Mouse (Mus musculus) kidney, embryonic 16.5 days (tissue): ENCODE results near the gene Pard3. TPM values are rescaled to one million over a fixed set of nuclear protein-coding genes. Genes with fewer than 3 reads are reported as not detected.
A peak's percentile ranks its signal among the peaks of the same experiment; 100 is the strongest.

ENCODE experiments used
- ATAC-seq: fragments of 200-750 bp; cut with Nextera tagmentation; 2 replicates; pipeline ENCODE4 v1.8.0; 2017; ENCODE audit warnings: moderate TSS enrichment; ENCODE audit not compliant: low FRiP score, low TSS enrichment
- H3K27ac ChIP-seq: fragments of 300-500 bp; sonication (generic); 2 replicates; pipeline ENCODE4 v1.5.1; 2014; ENCODE audit warnings: low read length
- H3K27me3 ChIP-seq: fragments of 300-500 bp; sonication (generic); 2 replicates; pipeline ENCODE4 v1.6.1; 2014; ENCODE audit warnings: low read length, control low read depth, mixed read lengths; ENCODE audit not compliant: insufficient read depth
- H3K36me3 ChIP-seq: fragments of 300-500 bp; sonication (generic); 2 replicates; pipeline ENCODE4 v1.6.1; 2014; ENCODE audit warnings: low read length, control low read depth, mixed read lengths; ENCODE audit not compliant: insufficient read depth
- H3K4me1 ChIP-seq: fragments of 300-500 bp; sonication (generic); 2 replicates; pipeline ENCODE4 v1.6.1; 2014; ENCODE audit warnings: low read length, control low read depth, mixed read lengths; ENCODE audit not compliant: insufficient read depth
- H3K4me2 ChIP-seq: fragments of 300-500 bp; sonication (generic); replicated peaks from 2 replicates; pipeline ENCODE4 v1.6.1; 2014; ENCODE audit warnings: low read depth, low read length
- H3K4me3 ChIP-seq: fragments of 300-500 bp; sonication (generic); 2 replicates; pipeline ENCODE4 v1.5.1; 2014; ENCODE audit warnings: mild to moderate bottlenecking, low read length
- H3K9ac ChIP-seq: fragments of 300-500 bp; sonication (generic); replicated peaks from 2 replicates; pipeline ENCODE4 v1.6.1; 2014; ENCODE audit warnings: low read length
- H3K9me3 ChIP-seq: fragments of 300-500 bp; sonication (generic); 2 replicates; pipeline ENCODE4 v1.6.1; 2016; ENCODE audit warnings: low read length, control low read depth
- WGBS: fragments of 180-500 bp; shearing (Covaris S2); extraction: QIAGEN DNeasy Blood & Tissue Kit; methylation state at CpG from one replicate; pipeline ENCODE4 v1.1.7; 2014; 5-methylcytosine and 5-hydroxymethylcytosine counted together
- polyA plus RNA-seq: library from polyadenylated mRNA; unstranded; fragments of >200 nt; fragmentation: Nextera tagmentation; extraction: Ambion mirVana; gene quantifications from 2 replicates; pipeline ENCODE4 v1.2.1, GENCODE M21; 2015

Pard3 gene
- polyA plus RNA-seq, 1 experiment from 2014 or later = 25.5 TPM

- no peaks in the 10 kb centered on the region for H3K9me3 ChIP-seq
- no peak overlapping the region for H3K4me3 ChIP-seq
- 66% methylated on average over 13 of the region's 13 CpGs for WGBS
- ATAC-seq = no peak
- H3K27ac ChIP-seq = no peak overlapping the region
- H3K9ac ChIP-seq = no peak overlapping the region
- H3K4me1 ChIP-seq = peaks cover 18% of the 10 kb centered on the region
- no peaks in the 10 kb centered on the region for H3K36me3 ChIP-seq
- H3K27me3 ChIP-seq = no peaks in the 10 kb centered on the region
- H3K4me2 ChIP-seq = no peak overlapping the region; the same call in 1 of the 2 replicates
These were observed 436.0 kb downstream of the Pard3 start for GRCm38 (mm10) chr8:127499720-127500114.

GRCm38 (mm10) chr8:127500206-127500605, 436.5 kb downstream of the Pard3 start:
- no peak overlapping the region for H3K27ac ChIP-seq
- WGBS = 25% methylated on average over 7 of the region's 7 CpGs

DNA sequence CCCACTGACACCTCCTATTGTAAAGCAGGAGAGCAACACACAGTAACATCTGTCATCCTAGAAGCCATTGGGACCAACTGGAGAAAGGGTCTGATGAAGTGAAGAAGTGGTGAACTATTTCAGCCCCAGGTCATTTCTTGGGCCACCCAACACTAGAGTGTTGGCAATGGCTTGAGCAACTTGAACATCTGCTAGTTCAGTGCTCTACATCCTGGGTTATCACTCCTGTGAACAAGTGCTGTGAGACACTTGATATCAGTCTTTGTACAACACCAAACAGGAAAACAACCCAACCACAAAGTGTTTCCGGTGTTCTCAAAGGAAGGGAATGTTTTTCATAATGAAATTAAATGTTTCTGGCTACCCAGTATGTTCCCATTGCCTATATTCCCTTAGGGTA, 438.1 kb downstream of the Pard3 start:
- no peaks in the 10 kb centered on the region for H3K27me3 ChIP-seq
- no peaks in the 10 kb centered on the region for H3K9me3 ChIP-seq
- no peak overlapping the region for H3K9ac ChIP-seq
- no peak overlapping the region for H3K4me3 ChIP-seq
- no peaks in the 10 kb centered on the region for H3K36me3 ChIP-seq
- WGBS = 90% methylated on average over 1 of the region's 1 CpGs
- peaks cover 13% of the 10 kb centered on the region for H3K4me1 ChIP-seq
- no peak overlapping the region for H3K4me2 ChIP-seq
- ATAC-seq = no peak
- H3K27ac ChIP-seq = no peak overlapping the region

More at GRCm38 (mm10) chr8:127500206-127500605, 436.5 kb downstream of the Pard3 start:
- Histone ChIP-seq H3K4me3 (no peak overlapping the region), H3K9me3 (no peaks in the 10 kb centered on the region), H3K4me2 (no peak overlapping the region; the same call in 1 of the 2 replicates), H3K9ac (no peak overlapping the region), H3K4me1 (peaks cover 15% of the 10 kb centered on the region), H3K36me3 (no peaks in the 10 kb centered on the region), H3K27me3 (no peaks in the 10 kb centered on the region)
- no peak for ATAC-seq

DNA sequence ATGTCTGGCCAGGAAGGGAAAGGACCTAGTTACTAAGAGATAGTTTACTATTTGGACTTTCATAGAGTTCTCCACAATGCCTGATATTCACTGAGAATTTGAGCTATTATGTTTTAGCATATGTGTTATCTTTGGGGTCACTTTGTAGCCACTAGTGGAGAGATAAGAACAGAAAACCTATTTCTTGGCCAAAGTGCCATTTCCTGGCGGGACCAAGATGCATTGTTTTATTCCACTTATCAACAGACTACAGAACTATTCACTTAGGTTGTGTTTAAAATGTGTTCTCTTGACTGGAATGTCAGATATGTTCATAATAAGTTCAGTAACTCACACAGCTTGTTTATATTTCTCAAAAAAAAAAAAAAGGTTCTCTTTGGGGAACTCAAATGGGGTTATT, 441.6 kb downstream of the Pard3 start:
- Histone ChIP-seq H3K9me3 (no peaks in the 10 kb centered on the region), H3K36me3 (no peaks in the 10 kb centered on the region), H3K4me3 (no peak overlapping the region), H3K27ac (no peak overlapping the region), H3K27me3 (no peaks in the 10 kb centered on the region), H3K9ac (no peak overlapping the region), H3K4me1 (peaks cover 3% of the 10 kb centered on the region; the same call in 1 of the 2 replicates), H3K4me2 (no peak overlapping the region)
- WGBS = 86% methylated on average over 1 of the region's 1 CpGs
- no peak for ATAC-seq

- Histone ChIP-seq H3K9ac (no peak overlapping the region), H3K36me3 (no peaks in the 10 kb centered on the region), H3K9me3 (no peaks in the 10 kb centered on the region), H3K4me2 (no peak overlapping the region), H3K4me1 (peaks cover 3% of the 10 kb centered on the region; the same call in 1 of the 2 replicates), H3K27me3 (no peaks in the 10 kb centered on the region), H3K27ac (no peak overlapping the region), H3K4me3 (no peak overlapping the region)
- 93% methylated on average over 1 of the region's 1 CpGs for WGBS
- ATAC-seq = no peak
These were observed 442.6 kb downstream of the Pard3 start for GRCm38 (mm10) chr8:127506336-127506735.

DNA sequence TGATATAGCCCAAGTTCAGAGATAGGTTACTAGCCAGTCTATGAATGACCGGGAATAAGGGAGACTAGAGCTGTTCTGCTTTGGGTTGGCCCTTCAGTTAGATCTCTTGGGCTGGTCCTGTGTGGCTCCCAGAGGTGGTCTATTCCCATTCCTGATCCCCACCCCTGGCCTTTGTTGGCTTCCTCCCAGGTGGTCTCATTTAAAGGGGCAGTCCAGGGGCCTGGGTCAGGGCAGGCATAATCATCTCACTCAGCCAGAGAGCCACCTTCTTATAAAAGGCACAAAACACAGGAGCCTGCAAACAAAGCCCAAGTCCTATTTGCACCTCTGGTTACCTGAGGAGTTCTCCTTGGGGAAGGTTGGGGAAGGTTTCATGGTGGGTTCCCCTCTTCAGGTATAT, 447.6 kb downstream of the Pard3 start:
- Histone ChIP-seq H3K27me3 (no peaks in the 10 kb centered on the region), H3K36me3 (no peaks in the 10 kb centered on the region), H3K4me1 (peaks cover 13% of the 10 kb centered on the region), H3K9me3 (no peaks in the 10 kb centered on the region), H3K27ac (no peak overlapping the region), H3K4me2 (no peak overlapping the region), H3K9ac (no peak overlapping the region), H3K4me3 (no peak overlapping the region)
- 90% methylated on average over 1 of the region's 1 CpGs for WGBS
- no peak for ATAC-seq

DNA sequence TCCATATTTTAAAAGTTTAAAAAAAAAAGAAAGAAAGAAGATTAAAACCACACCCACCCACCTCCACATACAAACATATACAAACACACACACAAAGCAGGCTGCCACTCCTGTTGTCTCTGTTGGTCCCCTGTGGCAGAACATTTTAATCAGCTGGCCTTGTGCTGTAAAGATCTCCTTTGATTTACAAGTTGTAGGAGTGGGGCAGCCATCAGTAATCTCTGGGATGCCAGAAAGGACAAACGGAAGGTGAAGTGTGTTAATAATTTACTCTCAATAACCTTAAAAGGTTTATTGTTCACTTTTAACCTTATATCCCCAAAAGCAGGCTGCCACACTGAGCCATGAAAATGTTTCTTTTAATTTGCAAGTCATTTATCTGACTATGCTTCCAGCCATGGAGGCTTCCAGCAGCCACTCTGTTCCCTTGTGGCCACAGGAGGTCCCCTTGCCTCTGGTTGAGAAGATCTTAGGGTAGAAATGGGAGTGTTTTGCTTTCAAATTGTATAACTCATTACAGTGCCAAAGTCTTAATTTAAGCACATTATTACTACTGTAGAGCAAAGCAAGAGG, 448.4 kb downstream of the Pard3 start:
- Histone ChIP-seq H3K36me3 (no peaks in the 10 kb centered on the region), H3K4me2 (no peak overlapping the region), H3K27ac (peak overlapping the region; percentile 54; the same call in 1 of the 2 replicates), H3K27me3 (no peaks in the 10 kb centered on the region), H3K9me3 (no peaks in the 10 kb centered on the region), H3K4me1 (peaks cover 13% of the 10 kb centered on the region), H3K9ac (no peak overlapping the region), H3K4me3 (no peak overlapping the region)
- ATAC-seq = no peak
- WGBS = 24% methylated on average over 1 of the region's 1 CpGs

- H3K27me3 ChIP-seq = no peaks in the 10 kb centered on the region
- peak overlapping the region; percentile 54; the same call in 1 of the 2 replicates for H3K27ac ChIP-seq
- no peak for ATAC-seq
These were observed 448.9 kb downstream of the Pard3 start for GRCm38 (mm10) chr8:127512580-127512979.

GRCm38 (mm10) chr8:127514810-127515735, 451.4 kb downstream of the Pard3 start:
- Histone ChIP-seq H3K4me2 (no peak overlapping the region), H3K9ac (no peak overlapping the region), H3K9me3 (no peaks in the 10 kb centered on the region), H3K4me1 (peaks cover 13% of the 10 kb centered on the region), H3K4me3 (no peak overlapping the region), H3K27ac (no peak overlapping the region), H3K27me3 (no peaks in the 10 kb centered on the region), H3K36me3 (no peaks in the 10 kb centered on the region)
- WGBS = 73% methylated on average over 7 of the region's 7 CpGs
- ATAC-seq = no peak

More at GRCm38 (mm10) chr8:127512580-127512979, 448.9 kb downstream of the Pard3 start:
- Histone ChIP-seq H3K36me3 (no peaks in the 10 kb centered on the region), H3K4me2 (no peak overlapping the region), H3K9ac (no peak overlapping the region), H3K4me1 (peaks cover 13% of the 10 kb centered on the region), H3K4me3 (no peak overlapping the region), H3K9me3 (no peaks in the 10 kb centered on the region)
- 35% methylated on average over 4 of the region's 4 CpGs for WGBS

GRCm38 (mm10) chr8:127516043-127516442, 452.4 kb downstream of the Pard3 start:
- H3K4me3 ChIP-seq = no peak overlapping the region
- no peak overlapping the region for H3K27ac ChIP-seq
- H3K27me3 ChIP-seq = no peaks in the 10 kb centered on the region
- H3K4me2 ChIP-seq = no peak overlapping the region
- no peaks in the 10 kb centered on the region for H3K36me3 ChIP-seq
- no peak for ATAC-seq
- no peaks in the 10 kb centered on the region for H3K9me3 ChIP-seq
- peaks cover 13% of the 10 kb centered on the region for H3K4me1 ChIP-seq
- H3K9ac ChIP-seq = no peak overlapping the region
- WGBS = 57% methylated on average over 2 of the region's 2 CpGs
